Mouse (Mus musculus) ovary, adult 18-20 months (tissue): ENCODE results near the gene Armc5.

Source experiments
- DNase-seq: peaks from one replicate; pipeline ENCODE4 v3.0.0; 2022; ENCODE audit warnings: low spot score, mixed read lengths

Gene Armc5

GRCm38 (mm10) chr7:128246496-128247391 is 9.6 kb downstream of the Armc5 start, which contains the start of gene Tgfb1i1:
Gene Tgfb1i1, plus strand, starts transcription at chr7:128246812.
- DNase-seq: peak; percentile 63

GRCm38 (mm10) chr7:128247443-128247842 is 10.3 kb downstream of the Armc5 start:
- peak; percentile 74 for DNase-seq

- DNase-seq: no peak
These were observed 11.2 kb downstream of the Armc5 start for GRCm38 (mm10) chr7:128248081-128249042.

GRCm38 (mm10) chr7:128249998-128250397 is 12.9 kb downstream of the Armc5 start:
- no peak for DNase-seq

GRCm38 (mm10) chr7:128251946-128252345 is 14.8 kb downstream of the Armc5 start:
- DNase-seq: no peak

- no peak for DNase-seq
These were observed 15.5 kb downstream of the Armc5 start for GRCm38 (mm10) chr7:128252609-128253008.

- DNase-seq: no peak
These were observed 17.8 kb downstream of the Armc5 start for GRCm38 (mm10) chr7:128254978-128255377.

GRCm38 (mm10) chr7:128255757-128256156 is 18.6 kb downstream of the Armc5 start:
- no peak for DNase-seq

GRCm38 (mm10) chr7:128256783-128257334 is 19.7 kb downstream of the Armc5 start:
- peak; percentile 84 for DNase-seq

GRCm38 (mm10) chr7:128265411-128265810 is 28.3 kb downstream of the Armc5 start, which contains the start of gene Slc5a2:
Gene Slc5a2, plus strand, starts transcription at chr7:128265657.
- DNase-seq: no peak

GRCm38 (mm10) chr7:128266056-128266455 is 28.9 kb downstream of the Armc5 start:
- no peak for DNase-seq

- no peak for DNase-seq
These were observed 30.2 kb downstream of the Armc5 start for GRCm38 (mm10) chr7:128267391-128267790.

GRCm38 (mm10) chr7:128267813-128268212 is 30.7 kb downstream of the Armc5 start:
- DNase-seq: no peak

- no peak for DNase-seq
These were observed 33.3 kb downstream of the Armc5 start for GRCm38 (mm10) chr7:128270431-128270850.

GRCm38 (mm10) chr7:128271496-128271895 is 34.4 kb downstream of the Armc5 start:
- DNase-seq: no peak

- DNase-seq: no peak
These were observed 38.9 kb downstream of the Armc5 start for GRCm38 (mm10) chr7:128276051-128276450.

- DNase-seq: no peak
These were observed 42.6 kb downstream of the Armc5 start for GRCm38 (mm10) chr7:128279750-128280149.

- DNase-seq: no peak
These were observed 44.6 kb downstream of the Armc5 start for GRCm38 (mm10) chr7:128281765-128282164.

- no peak for DNase-seq
These were observed 45.5 kb downstream of the Armc5 start for GRCm38 (mm10) chr7:128282532-128283244.

GRCm38 (mm10) chr7:128284047-128284446 is 46.9 kb downstream of the Armc5 start:
- no peak for DNase-seq

- no peak for DNase-seq
These were observed 47.9 kb downstream of the Armc5 start for GRCm38 (mm10) chr7:128285060-128285459.
